Mouse (Mus musculus) heart, adult 2 months (tissue): ENCODE results near the gene Zfp428.

Source experiments
- CTCF ChIP-seq: fragments of 200-600 bp; IDR thresholded peaks from 2 replicates; pipeline ENCODE4 v1.8.1; 2022; ENCODE audit warnings: antibody characterized with exemption, mild to moderate bottlenecking, moderate library complexity
- POLR2A ChIP-seq: fragments of 200-500 bp; IDR thresholded peaks from 2 replicates; pipeline ENCODE4 v1.6.1; 2011; ENCODE audit warnings: mild to moderate bottlenecking, low read depth, low read length, control low read depth; ENCODE audit not compliant: insufficient read depth

GRCm38 (mm10) chr7:24482208-24483020 lies 24.4 kb upstream of the Zfp428 start:
- TF ChIP-seq CTCF, result no peak
- TF ChIP-seq POLR2A, result no peak
